Comparison of ENCODE assay signal across 8 mouse cellular contexts in the genomic region with DNA sequence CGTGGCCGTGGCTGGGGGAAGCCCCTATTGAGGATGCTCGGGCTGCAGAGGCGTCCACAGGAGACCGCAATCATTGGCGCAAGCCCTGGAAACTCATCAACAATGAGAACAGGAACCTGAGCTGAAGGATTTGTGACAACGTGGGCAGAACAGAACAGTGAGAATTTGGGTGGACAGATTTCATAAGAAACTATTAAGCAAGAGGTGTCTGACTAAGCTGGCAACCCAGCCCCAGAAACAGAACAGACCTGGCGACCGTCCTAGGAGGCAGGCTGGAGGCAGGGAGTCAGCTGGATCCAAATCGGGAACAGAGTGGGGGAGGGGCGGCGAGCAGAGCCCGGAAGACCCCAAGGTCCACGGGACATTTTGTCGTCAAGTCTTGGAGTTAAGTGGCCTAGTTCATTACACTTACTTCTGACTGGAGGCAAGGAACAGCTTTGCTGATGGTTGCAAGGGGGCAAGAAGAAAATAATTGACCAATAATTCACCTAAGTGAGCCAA. TPM values are rescaled to one million over a fixed set of nuclear protein-coding genes. Genes with fewer than 3 reads are reported as not detected.
DNase-seq lines count a peak whose midpoint lies in the region; ATAC-seq and TF ChIP-seq lines count a peak whose summit lies in the region.

No protein-coding gene starts in this region.

- peaks cover 86% of the 10 kb centered on the region for H3K27me3 ChIP-seq in embryonic facial prominence, embryonic 10.5 days (replicated peaks; ENCODE audit: low read depth, poor library complexity, severe bottlenecking)
- peaks cover 24% of the 10 kb centered on the region for H3K27me3 ChIP-seq in liver, embryonic 14.5 days (ENCODE audit: control insufficient read depth, insufficient read depth, low read length)

- no peak for TF ChIP-seq EP300 in liver, embryonic 14.5 days (IDR thresholded peaks at IDR 0.05; ENCODE audit: low read depth)

- WGBS in embryonic facial prominence, embryonic 10.5 days, result 2% methylated on average over 15 of the region's 15 CpGs
- whole genome bisulfite sequencing in liver, embryonic 14.5 days (ENCODE audit: insufficient replicate concordance), result 1% methylated on average over 15 of the region's 15 CpGs

- no peaks in the 10 kb centered on the region for H3K36me3 ChIP-seq in embryonic facial prominence, embryonic 10.5 days (replicated peaks)
- H3K36me3 ChIP-seq in liver, embryonic 14.5 days (replicated peaks; ENCODE audit: control insufficient read depth, insufficient read depth, low read depth), result no peaks in the 10 kb centered on the region

- H3K4me2 ChIP-seq in liver, embryonic 14.5 days (ENCODE audit: low read depth), result peak overlapping the region; percentile 20; the same call in 1 of the 2 replicates

- H3K4me3 ChIP-seq in embryonic facial prominence, embryonic 10.5 days, result peak overlapping the region; percentile 48
- no peak overlapping the region for H3K4me3 ChIP-seq in liver, embryonic 14.5 days (ENCODE audit: insufficient read depth in 1 of 2, low read depth in 2 of 2, low read length in 2 of 2)

- no peak for TF ChIP-seq CTCF in liver, embryonic 14.5 days (IDR thresholded peaks at IDR 0.05; ENCODE audit: low read depth)

- no peak overlapping the region for H3K27ac ChIP-seq in embryonic facial prominence, embryonic 10.5 days (replicated peaks)
- H3K27ac ChIP-seq in liver, embryonic 14.5 days, result no peak overlapping the region

- H3K9ac ChIP-seq in liver, embryonic 14.5 days (replicated peaks), result no peak overlapping the region

- no peak for ATAC-seq in liver, embryonic 14.5 days (ENCODE audit: insufficient read depth)
- no peak for ATAC-seq in inflammation-experienced regulatory T-cells, adult 6 months

- H3K4me1 ChIP-seq in embryonic facial prominence, embryonic 10.5 days, result peaks cover 37% of the 10 kb centered on the region
- 0 out of 4 replicates have a peak, but pooled peaks cover 0 to 2% of the 10 kb centered on the region in 2 experiments for H3K4me1 ChIP-seq in liver, embryonic 14.5 days (replicated peaks; ENCODE audit: control insufficient read depth in 2 of 2, insufficient read depth in 2 of 2, low read length in 1 of 2)

- peak; percentile 24 for DNase-seq in right cerebral cortex, postnatal 14 days
- no peak for DNase-seq in right cerebral cortex, postnatal 36 days (ENCODE audit: low spot score in 2 of 2)
- peak; percentile 67 for DNase-seq in embryonic facial prominence, embryonic 10.5 days (ENCODE audit: low spot score)
- DNase-seq in heart, adult 8-10 months (ENCODE audit: low spot score), result peak; percentile 57
- DNase-seq in kidney, adult 18-20 months, result peak; percentile 55
- DNase-seq in liver, embryonic 14.5 days (ENCODE audit: low read depth in 3 of 3, low spot score in 3 of 3), result peak in 1 of 3 experiments; percentile 31
- DNase-seq in neural tube, embryonic 10.5 days (ENCODE audit: extremely low spot score, low spot score), result peak; percentile 54

- no peaks in the 10 kb centered on the region for H3K9me3 ChIP-seq in embryonic facial prominence, embryonic 10.5 days
- H3K9me3 ChIP-seq in liver, embryonic 14.5 days (ENCODE audit: control insufficient read depth, low read length), result no peaks in the 10 kb centered on the region

RNA-seq across cellular contexts. Expression of a gene that starts 22.3 kb away (rescaled TPM):
- 9.5 and 11.0 TPM in 2 replicates for polyA plus RNA-seq in embryonic facial prominence, embryonic 10.5 days (2016; fragmentation: Nextera tagmentation; extraction: Ambion mirVana)
- total RNA-seq in heart, adult 8-10 months (2022), result 10 to 100 TPM; 69.6 to 80.3 (median 73.2) TPM
- polyA plus RNA-seq in liver, embryonic 14.5 days (2012; rRNA removed), result 0.84 and 1.1 TPM in 2 replicates
- polyA plus RNA-seq in liver, embryonic 14.5 days (2014; fragmentation: Nextera tagmentation; extraction: Ambion mirVana), result 1.9 and 2.4 TPM in 2 replicates
- polyA plus RNA-seq in inflammation-experienced regulatory T-cells, adult 6 months (2017; shearing (Covaris generic)), result not detected

Comparison
In these comparisons a context has a peak if more than half of its experiments do, and no peak if none do; other contexts are left out.
1. DNase-seq: peak in right cerebral cortex, postnatal 14 days (single experiment), embryonic facial prominence, embryonic 10.5 days (single experiment), heart, adult 8-10 months (single experiment), kidney, adult 18-20 months (single experiment) and neural tube, embryonic 10.5 days (single experiment); none in right cerebral cortex, postnatal 36 days (0 of 2).